Mouse (Mus musculus) neural tube, embryonic 10.5 days (tissue): ENCODE results near the gene Lyar.

Experiments used
- DNase-seq: peaks from one replicate; pipeline ENCODE4 v3.0.0-alpha.2; 2017; ENCODE audit warnings: low spot score; ENCODE audit errors: extremely low spot score

Lyar gene

GRCm38 (mm10) chr5:38255644-38256043 is 35.4 kb downstream of the Lyar start:
- no peak for DNase-seq

- DNase-seq: no peak
Observed at GRCm38 (mm10) chr5:38256551-38256950, 36.3 kb downstream of the Lyar start.

- DNase-seq: no peak
Observed at GRCm38 (mm10) chr5:38258034-38258772, 37.9 kb downstream of the Lyar start.

GRCm38 (mm10) chr5:38258773-38259146 is 38.5 kb downstream of the Lyar start:
- DNase-seq: no peak

- no peak for DNase-seq
Observed at GRCm38 (mm10) chr5:38259455-38260106, 39.3 kb downstream of the Lyar start.

- peak; percentile 74 for DNase-seq
Observed at GRCm38 (mm10) chr5:38260107-38260682, 39.9 kb downstream of the Lyar start, which contains the start of gene Tmem128. TSS of gene Tmem128 (plus strand) at chr5:38260185.

GRCm38 (mm10) chr5:38270942-38271341 is 50.7 kb downstream of the Lyar start:
- no peak for DNase-seq

- DNase-seq: no peak
Observed at GRCm38 (mm10) chr5:38273831-38274230, 53.6 kb downstream of the Lyar start.

- no peak for DNase-seq
Observed at GRCm38 (mm10) chr5:38275771-38276170, 55.5 kb downstream of the Lyar start, which contains the start of gene Otop1. TSS of gene Otop1 (plus strand) at chr5:38275972.

- DNase-seq: peak; percentile 36
Observed at GRCm38 (mm10) chr5:38276451-38276850, 56.2 kb downstream of the Lyar start.

GRCm38 (mm10) chr5:38277098-38277866 is 57.0 kb downstream of the Lyar start:
- peak; percentile 49 for DNase-seq

- DNase-seq: peak; percentile 31
Observed at GRCm38 (mm10) chr5:38277936-38278600, 57.8 kb downstream of the Lyar start.

- no peak for DNase-seq
Observed at GRCm38 (mm10) chr5:38280075-38280474, 59.8 kb downstream of the Lyar start.
